Mouse (Mus musculus): Measurements from ENCODE around the gene Serbp1. TPM values are rescaled to one million over a fixed set of nuclear protein-coding genes. Genes with fewer than 3 reads are reported as not detected.

Gene Serbp1
- 325 and 337 TPM in 2 replicates for polyA plus RNA-seq (2014; fragmentation: Nextera tagmentation; extraction: Ambion mirVana)

DNA sequence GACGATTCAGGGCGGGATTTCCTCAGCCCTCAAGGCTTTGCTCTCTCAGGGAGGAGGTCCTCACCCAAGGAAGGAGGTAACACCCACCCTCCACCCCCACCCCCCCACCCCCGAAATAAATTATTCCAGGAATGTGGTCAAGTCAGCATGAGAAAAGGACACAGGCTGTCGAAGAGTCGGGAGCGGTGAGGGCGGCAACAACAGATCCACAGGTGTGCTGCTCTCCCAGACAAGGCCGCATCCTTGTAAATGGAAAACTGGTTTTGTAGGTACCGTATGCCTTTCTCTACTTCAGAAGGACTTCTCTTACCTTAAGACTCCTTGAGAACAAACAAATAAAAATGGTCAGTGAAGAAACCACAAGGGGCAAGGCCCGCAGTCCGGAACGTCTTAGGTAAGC, at the start of gene Serbp1:
Gene Serbp1, plus strand, starts transcription at position 200 of the 400 bp plus-strand sequence.
- DNase-seq (no peak), ATAC-seq (ENCODE audit: low FRiP score, low TSS enrichment) (no peak)
- no peaks in the 10 kb centered on the region for H3K9me3 ChIP-seq (ENCODE audit: control insufficient read depth, low read length)
- 27% methylated on average over 12 of the region's 12 CpGs for WGBS
- H3K4me2 ChIP-seq (ENCODE audit: low read length), result no peak within 1 kb of the TSS
- H3K9ac ChIP-seq (replicated peaks; ENCODE audit: low read length), result no peak within 1 kb of the TSS
- H3K36me3 ChIP-seq (ENCODE audit: control insufficient read depth, insufficient read depth, low read length), result no peaks in the 10 kb centered on the region
- H3K4me3 ChIP-seq (replicated peaks; ENCODE audit: low read depth, low read length), result no peak within 1 kb of the TSS
- no peak within 1 kb of the TSS for H3K27ac ChIP-seq (replicated peaks; ENCODE audit: low read depth, low read length)
- no peaks in the 10 kb centered on the region for H3K4me1 ChIP-seq (ENCODE audit: control insufficient read depth, insufficient read depth, low read length)
- H3K27me3 ChIP-seq (ENCODE audit: control insufficient read depth, insufficient read depth, low read length), result no peaks in the 10 kb centered on the region

DNA sequence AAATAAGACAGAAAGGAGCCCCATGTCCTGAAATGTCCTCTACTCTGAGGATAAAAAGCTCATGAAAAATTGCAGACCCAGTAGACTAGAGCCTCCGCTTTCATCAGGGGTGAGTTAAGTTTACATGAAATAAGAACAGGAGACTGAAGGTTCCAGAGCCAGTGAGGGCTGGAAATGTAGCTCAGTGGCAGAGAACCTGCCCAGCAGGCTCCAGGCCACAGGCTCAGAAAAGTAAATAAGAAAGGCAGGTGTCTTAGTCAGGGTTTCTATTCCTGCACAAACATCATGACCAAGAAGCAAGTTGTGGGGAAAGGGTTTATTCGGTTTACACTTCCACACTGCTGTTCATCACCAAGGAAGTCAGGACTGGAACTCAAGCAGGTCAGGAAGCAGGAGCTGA, 44.4 kb upstream of the Serbp1 start:
- no peaks in the 10 kb centered on the region for H3K4me1 ChIP-seq (ENCODE audit: control insufficient read depth, insufficient read depth, low read length)
- no peak overlapping the region for H3K27ac ChIP-seq (replicated peaks; ENCODE audit: low read depth, low read length)
- DNase-seq, result no peak
- H3K9ac ChIP-seq (replicated peaks; ENCODE audit: low read length), result no peak overlapping the region
- H3K4me3 ChIP-seq (replicated peaks; ENCODE audit: low read depth, low read length), result no peak overlapping the region
- H3K4me2 ChIP-seq (ENCODE audit: low read length), result no peak overlapping the region
- H3K9me3 ChIP-seq (ENCODE audit: control insufficient read depth, low read length), result no peaks in the 10 kb centered on the region
- H3K27me3 ChIP-seq (ENCODE audit: control insufficient read depth, insufficient read depth, low read length), result no peaks in the 10 kb centered on the region
- H3K36me3 ChIP-seq (ENCODE audit: control insufficient read depth, insufficient read depth, low read length), result no peaks in the 10 kb centered on the region
- ATAC-seq (ENCODE audit: low FRiP score, low TSS enrichment), result no peak
- 89% methylated on average over 2 of the region's 2 CpGs for WGBS

DNA sequence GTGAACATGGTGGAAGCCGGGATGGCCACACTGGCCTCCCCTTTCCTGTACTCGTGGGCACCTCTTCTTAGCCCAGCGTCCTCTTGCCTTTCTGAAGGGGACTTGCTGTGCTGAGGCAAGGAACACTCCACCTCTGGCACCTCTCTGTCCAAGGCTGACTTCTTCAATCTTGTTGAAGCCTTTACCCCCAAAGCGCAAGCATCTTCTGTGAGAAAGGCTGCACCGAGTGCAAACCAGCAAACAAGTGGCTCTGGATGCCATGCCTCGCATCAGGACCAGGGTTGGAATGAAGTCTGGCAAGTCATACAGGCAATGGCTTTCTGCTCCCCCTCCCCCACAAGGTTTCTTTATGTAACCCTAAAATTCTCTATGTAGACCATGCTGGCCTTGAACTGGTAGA, 43.4 kb upstream of the Serbp1 start:
- Histone ChIP-seq H3K4me2 (ENCODE audit: low read length) (no peak overlapping the region), H3K27ac (replicated peaks; ENCODE audit: low read depth, low read length) (no peak overlapping the region), H3K9ac (replicated peaks; ENCODE audit: low read length) (no peak overlapping the region), H3K27me3 (ENCODE audit: control insufficient read depth, insufficient read depth, low read length) (no peaks in the 10 kb centered on the region), H3K4me1 (ENCODE audit: control insufficient read depth, insufficient read depth, low read length) (no peaks in the 10 kb centered on the region), H3K36me3 (ENCODE audit: control insufficient read depth, insufficient read depth, low read length) (no peaks in the 10 kb centered on the region), H3K4me3 (replicated peaks; ENCODE audit: low read depth, low read length) (no peak overlapping the region), H3K9me3 (ENCODE audit: control insufficient read depth, low read length) (no peaks in the 10 kb centered on the region)
- DNase-seq (no peak), ATAC-seq (ENCODE audit: low FRiP score, low TSS enrichment) (no peak)
- WGBS, result 93% methylated on average over 6 of the region's 6 CpGs

DNA sequence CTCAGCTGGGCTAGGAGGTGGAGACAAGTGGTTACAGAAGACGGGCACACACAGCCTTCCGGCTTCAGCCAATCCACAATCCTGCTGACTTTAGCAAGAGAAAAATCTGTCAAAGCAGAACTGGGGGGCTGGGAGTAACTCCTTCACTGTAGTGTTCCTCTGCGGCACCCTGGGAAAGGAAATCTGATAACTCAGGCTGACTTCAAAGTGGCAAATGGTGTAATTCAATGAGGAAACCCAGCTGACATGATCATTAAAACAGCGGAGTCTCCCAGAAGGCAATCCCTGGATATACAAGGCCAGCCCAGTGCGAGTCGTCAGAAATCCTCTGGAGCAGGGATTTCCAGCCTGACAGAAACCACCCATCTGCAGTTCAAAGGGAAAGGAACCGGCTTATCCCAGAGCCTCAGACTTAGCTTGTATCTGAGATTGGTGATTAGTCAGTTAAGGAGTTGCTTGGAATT, 42.8 kb upstream of the Serbp1 start:
- 14% methylated on average over 7 of the region's 7 CpGs for WGBS
- no peaks in the 10 kb centered on the region for H3K9me3 ChIP-seq (ENCODE audit: control insufficient read depth, low read length)
- no peaks in the 10 kb centered on the region for H3K36me3 ChIP-seq (ENCODE audit: control insufficient read depth, insufficient read depth, low read length)
- DNase-seq (peak; percentile 59), ATAC-seq (ENCODE audit: low FRiP score, low TSS enrichment) (peak; percentile 54; the same call in 1 of the 2 replicates)
- no peaks in the 10 kb centered on the region for H3K27me3 ChIP-seq (ENCODE audit: control insufficient read depth, insufficient read depth, low read length)
- no peak overlapping the region for H3K27ac ChIP-seq (replicated peaks; ENCODE audit: low read depth, low read length)
- no peak overlapping the region; the same call in 1 of the 2 replicates for H3K4me2 ChIP-seq (ENCODE audit: low read length)
- H3K4me3 ChIP-seq (replicated peaks; ENCODE audit: low read depth, low read length), result no peak overlapping the region
- no peak overlapping the region for H3K9ac ChIP-seq (replicated peaks; ENCODE audit: low read length)
- no peaks in the 10 kb centered on the region for H3K4me1 ChIP-seq (ENCODE audit: control insufficient read depth, insufficient read depth, low read length)

DNA sequence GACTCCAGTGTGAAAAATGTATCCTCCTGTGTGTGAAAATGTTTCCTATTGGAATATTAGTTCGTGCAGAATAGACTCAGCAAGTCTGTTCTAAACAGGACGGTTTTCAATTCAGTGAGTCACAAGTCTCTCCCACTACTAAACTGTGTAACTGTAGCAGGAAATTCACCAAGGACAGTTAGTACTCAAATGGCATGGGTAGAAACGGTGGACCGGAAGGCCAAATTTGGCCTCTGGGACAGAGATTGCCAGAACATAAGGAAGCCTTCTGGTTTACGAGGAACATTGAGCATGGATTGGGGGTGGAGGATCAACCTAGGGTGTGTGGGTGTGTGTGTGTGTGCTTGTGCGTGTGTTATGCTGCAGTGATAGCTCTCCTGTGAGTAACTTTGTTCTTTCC, 41.2 kb upstream of the Serbp1 start:
- no peak overlapping the region for H3K9ac ChIP-seq (replicated peaks; ENCODE audit: low read length)
- no peaks in the 10 kb centered on the region for H3K4me1 ChIP-seq (ENCODE audit: control insufficient read depth, insufficient read depth, low read length)
- H3K27me3 ChIP-seq (ENCODE audit: control insufficient read depth, insufficient read depth, low read length), result no peaks in the 10 kb centered on the region
- H3K9me3 ChIP-seq (ENCODE audit: control insufficient read depth, low read length), result no peaks in the 10 kb centered on the region
- WGBS, result 90% methylated on average over 6 of the region's 6 CpGs
- ATAC-seq (ENCODE audit: low FRiP score, low TSS enrichment) (no peak), DNase-seq (no peak)
- no peak overlapping the region for H3K4me3 ChIP-seq (replicated peaks; ENCODE audit: low read depth, low read length)
- no peak overlapping the region for H3K4me2 ChIP-seq (ENCODE audit: low read length)
- H3K36me3 ChIP-seq (ENCODE audit: control insufficient read depth, insufficient read depth, low read length), result no peaks in the 10 kb centered on the region
- H3K27ac ChIP-seq (replicated peaks; ENCODE audit: low read depth, low read length), result no peak overlapping the region

DNA sequence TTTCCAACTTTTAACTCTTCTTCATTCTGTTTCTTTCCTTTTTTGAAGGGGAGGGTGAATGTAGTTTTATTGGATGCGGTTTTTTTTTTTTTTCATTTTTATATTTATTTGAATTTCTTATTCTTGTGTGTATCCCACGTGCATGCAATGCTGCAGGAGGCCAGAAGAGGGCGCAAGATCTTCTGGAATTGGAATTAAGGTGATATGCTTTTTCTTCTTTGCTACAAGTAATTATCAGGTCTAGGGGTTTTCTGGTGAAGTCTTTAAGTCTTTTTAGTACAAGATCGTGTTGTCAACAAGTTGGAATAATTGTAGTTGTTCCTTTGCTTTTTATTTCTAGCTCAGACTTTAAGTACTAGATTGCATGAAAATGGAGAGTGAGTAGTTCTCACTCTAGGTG, 39.9 kb upstream of the Serbp1 start:
- peak; percentile 39 for DNase-seq
- 32% methylated on average over 4 of the region's 4 CpGs for WGBS

DNA sequence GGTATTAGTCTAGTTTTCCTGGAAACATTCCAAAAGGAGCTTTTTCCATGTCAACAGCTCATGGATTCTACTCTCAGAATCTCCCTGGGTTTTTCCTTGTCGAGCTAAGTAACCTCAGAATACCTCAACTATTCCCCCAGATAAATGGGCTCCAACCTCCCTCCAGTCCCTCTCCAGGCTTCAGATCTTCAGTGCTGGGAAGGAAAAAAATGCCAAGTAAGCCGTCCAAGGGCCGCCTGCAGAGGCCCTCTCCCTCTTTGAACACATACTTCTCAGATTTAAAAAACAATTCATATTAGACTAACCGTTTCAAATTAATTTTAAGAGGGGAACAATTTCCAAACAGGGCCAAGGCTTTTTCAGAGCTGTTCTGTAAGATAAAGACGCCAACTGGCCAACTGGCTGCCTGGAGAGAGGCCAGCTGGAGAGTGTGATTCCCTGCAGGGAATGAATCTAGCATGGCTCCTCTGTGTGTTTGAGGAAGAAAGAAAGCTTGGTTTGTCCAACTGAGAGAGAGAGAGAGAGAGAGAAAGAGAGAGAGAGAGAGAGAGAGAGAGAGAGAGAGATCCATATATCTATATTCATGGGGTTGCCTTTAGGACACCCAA, 37.2 kb upstream of the Serbp1 start:
- 25% methylated on average over 5 of the region's 5 CpGs for WGBS
- Histone ChIP-seq H3K9me3 (ENCODE audit: control insufficient read depth, low read length) (no peaks in the 10 kb centered on the region), H3K4me3 (replicated peaks; ENCODE audit: low read depth, low read length) (no peak overlapping the region), H3K27me3 (ENCODE audit: control insufficient read depth, insufficient read depth, low read length) (no peaks in the 10 kb centered on the region), H3K4me2 (ENCODE audit: low read length) (no peak overlapping the region), H3K27ac (replicated peaks; ENCODE audit: low read depth, low read length) (no peak overlapping the region), H3K9ac (replicated peaks; ENCODE audit: low read length) (no peak overlapping the region), H3K4me1 (ENCODE audit: control insufficient read depth, insufficient read depth, low read length) (no peaks in the 10 kb centered on the region), H3K36me3 (ENCODE audit: control insufficient read depth, insufficient read depth, low read length) (no peaks in the 10 kb centered on the region)
- DNase-seq (peak; percentile 59), ATAC-seq (ENCODE audit: low FRiP score, low TSS enrichment) (peak; percentile 31; the same call in 1 of the 2 replicates)

More for the DNA sequence above, 39.9 kb upstream of the Serbp1 start:
- H3K4me1 ChIP-seq (ENCODE audit: control insufficient read depth, insufficient read depth, low read length), result no peaks in the 10 kb centered on the region
- no peak overlapping the region for H3K4me2 ChIP-seq (ENCODE audit: low read length)
- no peak for ATAC-seq (ENCODE audit: low FRiP score, low TSS enrichment)
- H3K36me3 ChIP-seq (ENCODE audit: control insufficient read depth, insufficient read depth, low read length), result no peaks in the 10 kb centered on the region
- H3K9me3 ChIP-seq (ENCODE audit: control insufficient read depth, low read length), result no peaks in the 10 kb centered on the region
- no peaks in the 10 kb centered on the region for H3K27me3 ChIP-seq (ENCODE audit: control insufficient read depth, insufficient read depth, low read length)
- no peak overlapping the region for H3K27ac ChIP-seq (replicated peaks; ENCODE audit: low read depth, low read length)
- H3K4me3 ChIP-seq (replicated peaks; ENCODE audit: low read depth, low read length), result no peak overlapping the region
- no peak overlapping the region for H3K9ac ChIP-seq (replicated peaks; ENCODE audit: low read length)

DNA sequence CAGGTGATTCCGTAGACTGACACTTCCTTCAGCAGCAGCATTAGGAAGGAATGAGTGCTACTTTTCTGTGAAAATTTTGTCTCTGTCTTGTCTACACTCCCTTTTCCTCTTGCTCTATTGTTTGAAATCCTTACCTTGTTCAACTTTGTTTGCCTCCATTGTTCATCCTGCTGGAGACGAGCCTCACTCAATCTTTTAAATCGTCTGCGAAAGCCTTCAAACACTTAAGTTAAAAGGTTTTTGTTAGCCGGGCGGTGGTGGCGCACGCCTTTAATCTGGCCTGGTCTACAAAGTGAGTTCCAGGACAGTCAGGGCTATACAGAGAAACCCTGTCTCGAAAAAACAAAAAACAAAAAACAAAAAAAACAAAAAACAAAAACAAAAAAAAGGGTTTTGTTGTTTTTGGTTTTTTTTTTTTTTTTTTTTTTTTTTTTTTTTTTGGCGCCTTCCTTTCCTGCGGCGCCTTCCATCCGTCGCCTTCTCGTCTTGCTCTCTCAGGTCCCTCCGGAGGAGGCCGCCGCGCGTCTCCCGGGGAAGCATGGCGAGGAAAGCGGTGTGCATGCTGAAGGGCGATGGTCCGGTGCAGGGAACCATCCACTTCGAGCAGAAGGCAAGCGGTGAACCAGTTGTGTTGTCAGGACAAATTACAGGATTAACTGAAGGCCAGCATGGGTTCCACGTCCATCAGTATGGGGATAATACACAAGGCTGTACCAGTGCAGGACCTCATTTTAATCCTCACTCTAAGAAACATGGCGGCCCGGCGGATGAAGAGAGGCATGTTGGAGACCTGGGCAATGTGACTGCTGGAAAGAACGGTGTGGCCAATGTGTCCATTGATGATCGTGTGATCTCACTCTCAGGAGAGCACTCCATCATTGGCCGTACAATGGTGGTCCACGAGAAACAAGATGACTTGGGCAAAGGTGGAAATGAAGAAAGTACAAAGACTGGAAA, 32.6 kb upstream of the Serbp1 start:
- WGBS, result 73% methylated on average over 35 of the region's 35 CpGs
- no peak for DNase-seq
- Histone ChIP-seq H3K9ac (replicated peaks; ENCODE audit: low read length) (no peak overlapping the region), H3K27me3 (ENCODE audit: control insufficient read depth, insufficient read depth, low read length) (no peaks in the 10 kb centered on the region), H3K4me2 (ENCODE audit: low read length) (no peak overlapping the region), H3K27ac (replicated peaks; ENCODE audit: low read depth, low read length) (no peak overlapping the region), H3K4me3 (replicated peaks; ENCODE audit: low read depth, low read length) (no peak overlapping the region), H3K36me3 (ENCODE audit: control insufficient read depth, insufficient read depth, low read length) (no peaks in the 10 kb centered on the region), H3K4me1 (ENCODE audit: control insufficient read depth, insufficient read depth, low read length) (no peaks in the 10 kb centered on the region), H3K9me3 (ENCODE audit: control insufficient read depth, low read length) (no peaks in the 10 kb centered on the region)
- ATAC-seq (ENCODE audit: low FRiP score, low TSS enrichment), result no peak
